Mouse (Mus musculus) heart, postnatal 0 days (tissue): ENCODE results near the gene RPS10-NUDT3.

Source experiments
- CTCF ChIP-seq: IDR thresholded peaks from 2 replicates; pipeline ENCODE4 v1.5.1; 2016; ENCODE audit warnings: antibody characterized with exemption, control low read depth, low read depth
- EP300 ChIP-seq: IDR thresholded peaks from 2 replicates; pipeline ENCODE4 v1.6.1; 2016; ENCODE audit warnings: antibody characterized with exemption, low read depth

GRCm38 (mm10) chr17:27575116-27575776 lies 59.8 kb downstream of the RPS10-NUDT3 start:
- no peak for TF ChIP-seq CTCF
- TF ChIP-seq EP300: no peak
